Mouse (Mus musculus) kidney, adult 9 months (tissue): ENCODE results near the gene Prodh2.
"Not testable (repeated sequence)": the region's sequence is repeated elsewhere in the genome, so short reads cannot be mapped to it uniquely, and the experiment has no call there.

Experiments
- DNase-seq: peaks from one replicate; pipeline ENCODE4 v3.0.0; 2022

The Prodh2 gene

GRCm38 (mm10) chr7:30490251-30490956, 3.0 kb upstream of the Prodh2 start:
- peak; percentile 46 for DNase-seq

- DNase-seq: no peak
These were observed 2.5 kb upstream of the Prodh2 start for GRCm38 (mm10) chr7:30490957-30491307.

- DNase-seq: peak; percentile 87
These were observed 657 bp upstream of the Prodh2 start for GRCm38 (mm10) chr7:30492765-30493164.

- DNase-seq: peak; percentile 54
These were observed 2.2 kb downstream of the Prodh2 start for GRCm38 (mm10) chr7:30495506-30496042.

- not testable (repeated sequence) for DNase-seq
These were observed 7.7 kb downstream of the Prodh2 start for GRCm38 (mm10) chr7:30501159-30501558.

GRCm38 (mm10) chr7:30508061-30508460, 14.6 kb downstream of the Prodh2 start:
- no peak for DNase-seq

GRCm38 (mm10) chr7:30515003-30515760, 21.8 kb downstream of the Prodh2 start:
- DNase-seq: no peak

GRCm38 (mm10) chr7:30518325-30518724, 24.9 kb downstream of the Prodh2 start:
- DNase-seq: no peak

GRCm38 (mm10) chr7:30520396-30520795, 27.0 kb downstream of the Prodh2 start:
- peak; percentile 19 for DNase-seq

- no peak for DNase-seq
These were observed 27.4 kb downstream of the Prodh2 start for GRCm38 (mm10) chr7:30520856-30521255.

GRCm38 (mm10) chr7:30522871-30523270, 29.4 kb downstream of the Prodh2 start:
- DNase-seq: no peak

- DNase-seq: no peak
These were observed 31.1 kb downstream of the Prodh2 start for GRCm38 (mm10) chr7:30524487-30524886.

- no peak for DNase-seq
These were observed 32.5 kb downstream of the Prodh2 start for GRCm38 (mm10) chr7:30525954-30526353.

GRCm38 (mm10) chr7:30526399-30526798, 33.0 kb downstream of the Prodh2 start:
- DNase-seq: no peak

GRCm38 (mm10) chr7:30526981-30527380, 33.6 kb downstream of the Prodh2 start:
- DNase-seq: no peak

GRCm38 (mm10) chr7:30531291-30531815, 37.9 kb downstream of the Prodh2 start:
- no peak for DNase-seq

- DNase-seq: peak; percentile 76
These were observed 39.5 kb downstream of the Prodh2 start for GRCm38 (mm10) chr7:30532931-30533330.

- no peak for DNase-seq
These were observed 40.7 kb downstream of the Prodh2 start for GRCm38 (mm10) chr7:30533941-30534632.

GRCm38 (mm10) chr7:30534633-30535577, 41.5 kb downstream of the Prodh2 start, which contains the start of gene Arhgap33:
Gene Arhgap33 (minus strand): TSS chr7:30535060.
- peak; percentile 97 for DNase-seq

GRCm38 (mm10) chr7:30540572-30540971, 47.1 kb downstream of the Prodh2 start:
- DNase-seq: no peak

GRCm38 (mm10) chr7:30544327-30544726, 50.9 kb downstream of the Prodh2 start:
- DNase-seq: no peak

GRCm38 (mm10) chr7:30549880-30550279, 56.5 kb downstream of the Prodh2 start:
- DNase-seq: no peak
